Mouse (Mus musculus) cerebellum, adult 8-10 months (tissue): ENCODE measurements around the gene Crybg3.

Experiments
- DNase-seq: peaks from one replicate; pipeline ENCODE4 v3.0.0; 2022

The Crybg3 gene

GRCm38 (mm10) chr16:59444880-59445559, 155.8 kb downstream of the Crybg3 start:
- DNase-seq = no peak
